18 mouse cellular contexts compared by ENCODE assay signal in the genomic region with DNA sequence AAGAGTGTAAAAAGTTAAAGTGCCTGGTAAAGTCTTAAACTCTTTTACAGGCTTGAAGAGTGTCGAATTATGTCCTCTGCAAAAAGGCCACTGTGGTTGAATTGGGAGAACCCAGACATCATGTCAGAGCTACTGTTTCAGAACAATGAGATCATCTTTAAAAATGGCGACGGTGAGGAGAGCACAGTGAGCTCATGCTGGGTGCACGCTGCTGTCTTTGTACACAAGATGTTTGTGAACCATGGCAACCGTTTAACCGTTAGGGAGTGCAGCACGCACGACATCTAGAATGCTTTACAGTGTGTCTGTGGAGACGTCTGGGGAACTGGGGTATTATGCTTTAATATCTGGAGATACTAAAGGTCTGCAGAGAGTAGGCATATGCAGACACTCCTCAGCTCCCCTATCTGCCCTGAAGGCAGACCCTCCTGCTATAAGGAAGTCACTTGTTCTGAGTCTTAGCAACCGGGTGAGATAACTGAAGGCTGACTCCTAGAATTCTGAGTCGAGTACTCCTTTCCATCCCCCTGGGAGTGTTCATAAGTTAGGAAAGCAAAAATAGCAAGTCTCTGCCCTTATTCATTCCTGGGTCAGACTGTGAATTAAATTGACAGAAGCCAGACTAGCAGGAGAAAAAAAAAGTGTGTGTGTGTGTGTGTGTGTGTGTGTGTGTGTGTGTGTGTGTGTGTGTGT. TPM values are rescaled to one million over a fixed set of nuclear protein-coding genes. Genes with fewer than 3 reads are reported as not detected.
A peak's percentile ranks its signal among the peaks of the same experiment; 100 is the strongest.
DNase-seq lines count a peak whose midpoint lies in the region; ATAC-seq and TF ChIP-seq lines count a peak whose summit lies in the region.
"Had no signal": no experiment of that assay in that cellular context is flagged by ENCODE, and none has a peak within 500 bp of the region (broad histone marks: within the 10 kb centered on the region; RNA-seq: fewer than 3 reads in every experiment).

No protein-coding gene starts in this region.

- 77% methylated on average over 11 of the region's 11 CpGs for WGBS in neural tube, embryonic 11.5 days
- WGBS in heart, embryonic 11.5 days (ENCODE audit: insufficient replicate concordance) = 66% methylated on average over 11 of the region's 11 CpGs
- WGBS in hindbrain, postnatal 0 days = 36% methylated on average over 11 of the region's 11 CpGs

- peaks cover 4% of the 10 kb centered on the region; the same call in 1 of the 2 replicates for H3K36me3 ChIP-seq in neural tube, embryonic 11.5 days (ENCODE audit: control insufficient read depth, insufficient read depth, low read length)
- peaks cover 10% of the 10 kb centered on the region for H3K36me3 ChIP-seq in heart, embryonic 11.5 days (ENCODE audit: control insufficient read depth, insufficient read depth, low read length)
- H3K36me3 ChIP-seq in hindbrain, postnatal 0 days (ENCODE audit: insufficient read depth, low read length) = peaks cover 56% of the 10 kb centered on the region

- no peaks in the 10 kb centered on the region for H3K9me3 ChIP-seq in neural tube, embryonic 11.5 days (ENCODE audit: control insufficient read depth, low read length)
- H3K9me3 ChIP-seq in heart, embryonic 11.5 days (replicated peaks; ENCODE audit: control insufficient read depth, low read length) = no peaks in the 10 kb centered on the region
- no peaks in the 10 kb centered on the region for H3K9me3 ChIP-seq in hindbrain, postnatal 0 days (ENCODE audit: low read length)
- H3K9me3 ChIP-seq: embryonic facial prominence, embryonic 15.5 days; lung, embryonic 15.5 days had no signal

- H3K27ac ChIP-seq in neural tube, embryonic 11.5 days (ENCODE audit: low read depth, low read length) = no peak overlapping the region
- peak overlapping the region; percentile 46; the same call in 1 of the 2 replicates for H3K27ac ChIP-seq in heart, embryonic 11.5 days (ENCODE audit: low read depth, low read length)
- no peak overlapping the region for H3K27ac ChIP-seq in hindbrain, postnatal 0 days
- H3K27ac ChIP-seq: embryonic facial prominence, embryonic 15.5 days; lung, embryonic 15.5 days; stomach, postnatal 0 days had no signal

- ATAC-seq in neural tube, embryonic 11.5 days (ENCODE audit: insufficient read depth, low FRiP score, low TSS enrichment) = 0 out of 2 replicates have a peak, but pooled peaks have one; percentile 13
- no peak for ATAC-seq in heart, embryonic 11.5 days (replicated peaks; ENCODE audit: insufficient number of reproducible peaks, low FRiP score, low TSS enrichment)
- peak; percentile 88 for ATAC-seq in hindbrain, postnatal 0 days
- ATAC-seq: intestine, postnatal 0 days had no signal

- no peak overlapping the region for H3K9ac ChIP-seq in neural tube, embryonic 11.5 days (ENCODE audit: low read length)
- no peak overlapping the region for H3K9ac ChIP-seq in heart, embryonic 11.5 days (ENCODE audit: low read depth, low read length)
- no peak overlapping the region for H3K9ac ChIP-seq in hindbrain, postnatal 0 days (replicated peaks; ENCODE audit: low read length)
- H3K9ac ChIP-seq: embryonic facial prominence, embryonic 15.5 days; lung, embryonic 15.5 days had no signal

- no peak for TF ChIP-seq CTCF in hindbrain, postnatal 0 days (IDR thresholded peaks at IDR 0.05; ENCODE audit: low read depth)

- no peak overlapping the region for H3K4me2 ChIP-seq in neural tube, embryonic 11.5 days (ENCODE audit: low read depth)
- no peak overlapping the region for H3K4me2 ChIP-seq in heart, embryonic 11.5 days
- no peak overlapping the region for H3K4me2 ChIP-seq in hindbrain, postnatal 0 days (ENCODE audit: low read depth, low read length)
- H3K4me2 ChIP-seq: embryonic facial prominence, embryonic 15.5 days; lung, embryonic 15.5 days had no signal

- peak; percentile 48 for DNase-seq in gastrocnemius, adult 18-20 months (ENCODE audit: low spot score)
- no peak for DNase-seq in gastrocnemius, adult 8-10 months (ENCODE audit: low spot score in 2 of 2)
- DNase-seq in neural tube, embryonic 11.5 days (ENCODE audit: low spot score) = peak; percentile 17
- no peak for DNase-seq in neural tube, embryonic 10.5 days (ENCODE audit: extremely low spot score, low spot score)
- DNase-seq in hindbrain, postnatal 0 days (ENCODE audit: low spot score) = peak; percentile 58
- DNase-seq in adrenal gland, adult (ENCODE audit: inconsistent age in 2 of 2, low spot score in 1 of 2) = no peak
- no peak for DNase-seq in layer of hippocampus, adult 11-12 months (ENCODE audit: low spot score)
- DNase-seq: cerebellum, adult 9-10 months; liver; right cerebral cortex, postnatal 4 days had no signal

- H3K4me3 ChIP-seq in neural tube, embryonic 11.5 days (ENCODE audit: low read depth, low read length) = no peak overlapping the region
- no peak overlapping the region for H3K4me3 ChIP-seq in heart, embryonic 11.5 days (ENCODE audit: low read depth, low read length)
- no peak overlapping the region for H3K4me3 ChIP-seq in hindbrain, postnatal 0 days (ENCODE audit: low read length)
- H3K4me3 ChIP-seq: embryonic facial prominence, embryonic 15.5 days; lung, embryonic 15.5 days had no signal

- no peaks in the 10 kb centered on the region for H3K4me1 ChIP-seq in neural tube, embryonic 11.5 days (ENCODE audit: control insufficient read depth, insufficient read depth, low read length)
- no peaks in the 10 kb centered on the region for H3K4me1 ChIP-seq in heart, embryonic 11.5 days (ENCODE audit: control insufficient read depth, insufficient read depth, low read length)
- no peaks in the 10 kb centered on the region for H3K4me1 ChIP-seq in hindbrain, postnatal 0 days (ENCODE audit: insufficient read depth, low read length)
- H3K4me1 ChIP-seq: embryonic facial prominence, embryonic 15.5 days; lung, embryonic 15.5 days had no signal

- no peaks in the 10 kb centered on the region for H3K27me3 ChIP-seq in neural tube, embryonic 11.5 days (ENCODE audit: control insufficient read depth, insufficient read depth, low read length)
- no peaks in the 10 kb centered on the region for H3K27me3 ChIP-seq in heart, embryonic 11.5 days (ENCODE audit: control insufficient read depth, insufficient read depth, low read length)
- no peaks in the 10 kb centered on the region for H3K27me3 ChIP-seq in hindbrain, postnatal 0 days (ENCODE audit: insufficient read depth, low read length)
- H3K27me3 ChIP-seq: embryonic facial prominence, embryonic 15.5 days; lung, embryonic 15.5 days had no signal

RNA-seq across cellular contexts. Expression of a gene that starts 37.6 kb away (rescaled TPM):
- under 1 TPM in 1 of 2 experiments, not detected in 1; 0.17 TPM for total RNA-seq in gastrocnemius, adult 18-20 months (2021)
- not detected for total RNA-seq in gastrocnemius, adult 8-10 months (2022)
- polyA plus RNA-seq in neural tube, embryonic 11.5 days (2014; fragmentation: Nextera tagmentation; extraction: Ambion mirVana) = not detected in 2 replicates
- 0.09 TPM in 1 of 2 replicates, not detected in the other for polyA plus RNA-seq in heart, embryonic 11.5 days (2014; fragmentation: Nextera tagmentation; extraction: Ambion mirVana)
- total RNA-seq in hindbrain, postnatal 0 days (2014; rRNA removed) = not detected in 2 replicates
- polyA plus RNA-seq in hindbrain, postnatal 0 days (2015; fragmentation: Nextera tagmentation; extraction: Ambion mirVana) = 0.10 TPM in 1 of 2 replicates, not detected in the other
- total RNA-seq: megakaryocyte-erythroid progenitor cell, adult 5-6 weeks; MEL had no signal
- polyA plus RNA-seq: C2C12; lung, embryonic 15.5 days had no signal

RNA-seq across cellular contexts. Expression of a gene that starts 55.6 kb away (rescaled TPM):
- total RNA-seq in gastrocnemius, adult 18-20 months (2021) = 10 to 100 TPM; 28.7 to 32.4 TPM
- 10 to 100 TPM; 27.6 to 39.8 (median 28.8) TPM for total RNA-seq in gastrocnemius, adult 8-10 months (2022)
- 48.4 TPM in 2 replicates for polyA plus RNA-seq in neural tube, embryonic 11.5 days (2014; fragmentation: Nextera tagmentation; extraction: Ambion mirVana)
- 33.1 and 37.4 TPM in 2 replicates for polyA plus RNA-seq in heart, embryonic 11.5 days (2014; fragmentation: Nextera tagmentation; extraction: Ambion mirVana)
- total RNA-seq in hindbrain, postnatal 0 days (2014; rRNA removed) = 50.9 and 51.3 TPM in 2 replicates
- 36.3 and 37.8 TPM in 2 replicates for polyA plus RNA-seq in hindbrain, postnatal 0 days (2015; fragmentation: Nextera tagmentation; extraction: Ambion mirVana)

RNA-seq across cellular contexts. Expression of a gene that starts 57.0 kb away (rescaled TPM):
- 10 to 100 TPM; 45.9 to 48.8 TPM for total RNA-seq in gastrocnemius, adult 18-20 months (2021)
- total RNA-seq in gastrocnemius, adult 8-10 months (2022) = 10 to 100 TPM; 40.7 to 50.6 (median 45.8) TPM
- polyA plus RNA-seq in neural tube, embryonic 11.5 days (2014; fragmentation: Nextera tagmentation; extraction: Ambion mirVana) = 17.2 and 23.0 TPM in 2 replicates
- 10.1 and 12.0 TPM in 2 replicates for polyA plus RNA-seq in heart, embryonic 11.5 days (2014; fragmentation: Nextera tagmentation; extraction: Ambion mirVana)
- total RNA-seq in hindbrain, postnatal 0 days (2014; rRNA removed) = 33.3 and 35.0 TPM in 2 replicates
- 7.9 and 9.0 TPM in 2 replicates for polyA plus RNA-seq in hindbrain, postnatal 0 days (2015; fragmentation: Nextera tagmentation; extraction: Ambion mirVana)

Comparison
In these comparisons a context has a peak if more than half of its experiments do, and no peak if none do; other contexts are left out.
1. DNase-seq: peak in gastrocnemius, adult 18-20 months (single experiment), neural tube, embryonic 11.5 days (single experiment) and hindbrain, postnatal 0 days (single experiment); none in gastrocnemius, adult 8-10 months (0 of 2), neural tube, embryonic 10.5 days (single experiment), adrenal gland, adult (0 of 2) and layer of hippocampus, adult 11-12 months (single experiment).